Mouse (Mus musculus) thymus, adult 2 months (tissue): ENCODE measurements around the gene Clec9a.

Experiments
- CTCF ChIP-seq: fragments of 200-500 bp; IDR thresholded peaks from 2 replicates; pipeline ENCODE4 v1.5.1; 2012; ENCODE audit warnings: mild to moderate bottlenecking, control low read depth, low read length, moderate library complexity, borderline replicate concordance; ENCODE audit not compliant: control insufficient read depth, poor library complexity, insufficient read depth; ENCODE audit errors: extremely low read depth
- POLR2A ChIP-seq: fragments of 200-500 bp; IDR thresholded peaks from 2 replicates; pipeline ENCODE4 v1.6.1; 2012; ENCODE audit warnings: mild to moderate bottlenecking, low read length, control low read depth, moderate library complexity; ENCODE audit not compliant: control insufficient read depth, poor library complexity, insufficient read depth; ENCODE audit errors: extremely low read depth

DNA sequence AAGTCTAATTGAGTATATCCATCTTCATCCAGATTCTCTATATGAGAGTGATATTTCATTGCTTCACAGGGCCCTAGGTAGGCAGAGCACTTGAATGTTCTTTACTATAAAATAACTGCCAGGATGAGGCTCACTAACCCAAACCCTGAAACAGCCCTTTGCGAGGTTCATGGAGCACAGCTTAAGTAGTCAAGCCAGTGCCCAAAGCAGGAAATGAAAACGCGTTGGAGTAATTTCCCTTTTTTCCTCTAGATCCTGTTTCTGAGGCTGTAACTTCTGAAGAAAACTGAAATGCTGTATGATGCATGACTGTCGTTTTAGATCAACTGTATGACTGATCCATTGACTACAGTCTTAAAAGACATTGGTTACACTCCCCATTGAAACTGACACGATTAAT lies 64.0 kb downstream of the Clec9a start:
- TF ChIP-seq CTCF = no peak
- TF ChIP-seq POLR2A = no peak
